Mouse (Mus musculus) induced T-regulatory cell, adult 2 months (primary cell): ENCODE results near the gene Gm9603.
"Not testable (repeated sequence)": the region's sequence is repeated elsewhere in the genome, so short reads cannot be mapped to it uniquely, and the experiment has no call there.

ENCODE experiments used
- DNase-seq: peaks from one replicate; pipeline ENCODE4 v3.0.0-alpha.2; 2012; ENCODE audit warnings: low read depth

Gene Gm9603

DNA sequence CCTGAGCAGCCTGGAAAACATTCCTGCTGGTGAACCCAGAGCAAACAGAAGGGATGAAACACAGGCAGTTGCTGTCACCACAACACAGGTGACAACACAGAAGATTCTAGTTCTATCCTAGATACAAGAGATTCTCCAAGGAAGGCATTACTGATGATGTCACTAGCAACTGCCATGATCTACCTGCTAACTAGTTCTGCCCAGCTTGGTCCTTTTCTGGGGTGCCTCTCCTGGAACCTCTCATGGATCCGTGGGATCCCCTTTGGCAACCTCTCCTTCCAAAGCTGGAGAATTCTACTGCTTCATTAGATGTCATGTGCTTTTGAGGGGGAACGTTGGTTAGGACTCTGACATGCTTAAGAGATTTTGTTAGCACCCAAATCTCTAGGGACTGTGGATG, at the start of gene Gm9603:
Gm9603 (minus strand) TSS at position 101 of the 400 bp plus-strand sequence.
- DNase-seq, result not testable (repeated sequence)

DNA sequence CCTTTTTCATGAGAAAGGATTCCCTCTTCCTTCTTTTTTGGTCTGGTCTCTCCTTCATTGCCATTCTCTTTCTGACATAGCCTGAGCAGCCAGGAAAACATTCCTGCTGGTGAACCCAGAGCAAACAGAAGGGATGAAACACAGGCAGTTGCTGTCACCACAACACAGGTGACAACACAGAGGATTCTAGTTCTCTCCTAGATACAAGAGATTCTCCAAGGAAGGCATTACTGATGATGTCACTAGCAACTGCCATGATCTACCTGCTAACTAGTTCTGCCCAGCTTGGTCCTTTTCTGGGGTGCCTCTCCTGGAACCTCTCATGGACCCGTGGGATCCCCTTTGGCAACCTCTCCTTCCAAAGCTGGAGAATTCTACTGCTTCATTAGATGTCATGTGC, 54.3 kb downstream of the Gm9603 start, which contains the start of gene Gm8265:
Gm8265 (minus strand) TSS at position 101 of the 400 bp plus-strand sequence.
- DNase-seq, result not testable (repeated sequence)
